ENCODE assay signal across 9 mouse cellular contexts in genomic region chr11:118269827-118270226, GRCm38 (mm10). TPM values are rescaled to one million over a fixed set of nuclear protein-coding genes. Genes with fewer than 3 reads are reported as not detected.
DNase-seq lines count a peak whose midpoint lies in the region; ATAC-seq and TF ChIP-seq lines count a peak whose summit lies in the region.
"Had no signal": no experiment of that assay in that cellular context is flagged by ENCODE, and none has a peak within 500 bp of the region (broad histone marks: within the 10 kb centered on the region; RNA-seq: fewer than 3 reads in every experiment).

No protein-coding gene starts in this region.

- no peaks in the 10 kb centered on the region for H3K27me3 ChIP-seq in kidney, embryonic 14.5 days (ENCODE audit: control insufficient read depth, insufficient read depth, low read length)
- no peaks in the 10 kb centered on the region for H3K27me3 ChIP-seq in ES-Bruce4 (ENCODE audit: control insufficient read depth, insufficient read depth, low read length, poor library complexity, severe bottlenecking)
- no peaks in the 10 kb centered on the region for H3K27me3 ChIP-seq in lung, postnatal 0 days (replicated peaks; ENCODE audit: insufficient read depth, low read length)
- H3K27me3 ChIP-seq: embryonic facial prominence, embryonic 12.5 days had no signal

- H3K27ac ChIP-seq in kidney, embryonic 14.5 days (ENCODE audit: low read depth, low read length) = no peak overlapping the region
- H3K27ac ChIP-seq in ES-Bruce4 (ENCODE audit: insufficient read depth, low read length) = no peak overlapping the region
- no peak overlapping the region for H3K27ac ChIP-seq in lung, postnatal 0 days (ENCODE audit: low read length)
- H3K27ac ChIP-seq: embryonic facial prominence, embryonic 12.5 days had no signal

- no peaks in the 10 kb centered on the region for H3K4me1 ChIP-seq in kidney, embryonic 14.5 days (ENCODE audit: control insufficient read depth, insufficient read depth, low read length)
- H3K4me1 ChIP-seq in ES-Bruce4 (ENCODE audit: control insufficient read depth, insufficient read depth, low read length) = no peaks in the 10 kb centered on the region
- no peaks in the 10 kb centered on the region for H3K4me1 ChIP-seq in lung, postnatal 0 days (ENCODE audit: insufficient read depth, low read depth, low read length)
- H3K4me1 ChIP-seq: embryonic facial prominence, embryonic 12.5 days had no signal

- no peak overlapping the region for H3K4me3 ChIP-seq in kidney, embryonic 14.5 days (ENCODE audit: low read length)
- no peak overlapping the region for H3K4me3 ChIP-seq in ES-Bruce4 (ENCODE audit: low read depth, low read length)
- H3K4me3 ChIP-seq in lung, postnatal 0 days (ENCODE audit: low read depth, low read length) = no peak overlapping the region
- H3K4me3 ChIP-seq: embryonic facial prominence, embryonic 12.5 days had no signal

- ATAC-seq in CD4-positive, CD25-positive, alpha-beta regulatory T cell, adult 4 months = no peak
- no peak for ATAC-seq in kidney, embryonic 14.5 days (ENCODE audit: low FRiP score, low TSS enrichment)
- no peak for ATAC-seq in lung, postnatal 0 days

- TF ChIP-seq POLR2A in ES-Bruce4 (IDR thresholded peaks at IDR 0.05; ENCODE audit: insufficient read depth, low read length) = no peak

- peaks cover 94% of the 10 kb centered on the region for H3K36me3 ChIP-seq in kidney, embryonic 14.5 days (ENCODE audit: control insufficient read depth, insufficient read depth, low read length)
- H3K36me3 ChIP-seq in ES-Bruce4 (ENCODE audit: control insufficient read depth, insufficient read depth, low read length, poor library complexity, severe bottlenecking) = peaks cover 67% of the 10 kb centered on the region
- H3K36me3 ChIP-seq in lung, postnatal 0 days (ENCODE audit: insufficient read depth, low read length) = peaks cover 74% of the 10 kb centered on the region; the same call in 1 of the 2 replicates

- WGBS in kidney, embryonic 14.5 days = 96% methylated on average over 3 of the region's 3 CpGs
- 95% methylated on average over 3 of the region's 3 CpGs for WGBS in lung, postnatal 0 days

- H3K9me3 ChIP-seq in kidney, embryonic 14.5 days (ENCODE audit: control insufficient read depth, low read length) = no peaks in the 10 kb centered on the region
- H3K9me3 ChIP-seq in ES-Bruce4 (replicated peaks; ENCODE audit: control insufficient read depth, insufficient read depth, low read length, poor library complexity, severe bottlenecking) = no peaks in the 10 kb centered on the region
- H3K9me3 ChIP-seq in lung, postnatal 0 days (ENCODE audit: low read length) = no peaks in the 10 kb centered on the region
- H3K9me3 ChIP-seq: embryonic facial prominence, embryonic 12.5 days had no signal

- no peak overlapping the region for H3K4me2 ChIP-seq in kidney, embryonic 14.5 days (replicated peaks; ENCODE audit: low read depth, low read length)
- no peak overlapping the region for H3K4me2 ChIP-seq in lung, postnatal 0 days (replicated peaks; ENCODE audit: low read depth, low read length)
- H3K4me2 ChIP-seq: embryonic facial prominence, embryonic 12.5 days had no signal

- TF ChIP-seq EP300 in ES-Bruce4 (IDR thresholded peaks at IDR 0.05; ENCODE audit: insufficient read depth, low read depth, low read length) = no peak
- no peak for TF ChIP-seq EP300 in lung, postnatal 0 days (IDR thresholded peaks at IDR 0.05)

- no peak overlapping the region for H3K9ac ChIP-seq in kidney, embryonic 14.5 days (ENCODE audit: low read depth, low read length)
- no peak overlapping the region for H3K9ac ChIP-seq in ES-Bruce4 (ENCODE audit: low read depth, poor library complexity, severe bottlenecking)
- H3K9ac ChIP-seq in lung, postnatal 0 days (replicated peaks; ENCODE audit: low read depth) = no peak overlapping the region
- H3K9ac ChIP-seq: embryonic facial prominence, embryonic 12.5 days had no signal

- peak; percentile 63 for DNase-seq in CD4-positive, CD25-positive, alpha-beta regulatory T cell, adult 2 months (ENCODE audit: low read depth, low spot score)
- peak; percentile 49 for DNase-seq in kidney, postnatal 10 days
- DNase-seq in lung, postnatal 0 days (ENCODE audit: low spot score) = no peak
- DNase-seq in adipocyte (ENCODE audit: low spot score) = no peak
- no peak for DNase-seq in layer of hippocampus, adult 18-20 months (ENCODE audit: low spot score in 2 of 2)

- peak; percentile 43 for TF ChIP-seq CTCF in ES-Bruce4 (IDR thresholded peaks at IDR 0.05; ENCODE audit: low read depth, low read length)
- TF ChIP-seq CTCF in lung, postnatal 0 days (IDR thresholded peaks at IDR 0.05) = peak; percentile 48

RNA-seq across cellular contexts. Expression of gene Usp36, which starts 20.2 kb away (rescaled TPM):
- polyA plus RNA-seq in CD4-positive, CD25-positive, alpha-beta regulatory T cell, adult 4 months (2017; shearing (Covaris generic)) = 10 to 100 TPM; 21.1 to 33.0 TPM
- polyA plus RNA-seq in kidney, embryonic 14.5 days (2014; fragmentation: Nextera tagmentation; extraction: Ambion mirVana) = 12.2 and 18.1 TPM in 2 replicates
- 26.1 and 26.8 TPM in 2 replicates for polyA plus RNA-seq in ES-Bruce4 (2011; ENCODE audit: insufficient read depth, insufficient read length, low read depth, missing spikeins)
- 10.5 and 11.8 TPM in 2 replicates for polyA plus RNA-seq in lung, postnatal 0 days (2015; fragmentation: Nextera tagmentation; extraction: Ambion mirVana)
- 10 to 100 TPM; 25.7 to 28.3 TPM for total RNA-seq in layer of hippocampus, adult 18-20 months (2021)

RNA-seq across cellular contexts. Expression of gene Cyth1, which starts 21.4 kb away (rescaled TPM):
- polyA plus RNA-seq in CD4-positive, CD25-positive, alpha-beta regulatory T cell, adult 4 months (2017; shearing (Covaris generic)) = 10 to 100 TPM; 34.7 to 59.5 TPM
- polyA plus RNA-seq in kidney, embryonic 14.5 days (2014; fragmentation: Nextera tagmentation; extraction: Ambion mirVana) = 11.4 and 12.4 TPM in 2 replicates
- polyA plus RNA-seq in ES-Bruce4 (2011; ENCODE audit: insufficient read depth, insufficient read length, low read depth, missing spikeins) = 1.8 and 6.1 TPM in 2 replicates
- 19.4 and 19.5 TPM in 2 replicates for polyA plus RNA-seq in lung, postnatal 0 days (2015; fragmentation: Nextera tagmentation; extraction: Ambion mirVana)
- total RNA-seq in layer of hippocampus, adult 18-20 months (2021) = 10 to 100 TPM; 88.0 to 91.7 TPM

Comparison
In these comparisons a context has a peak if more than half of its experiments do, and no peak if none do; other contexts are left out.
1. DNase-seq: peak in CD4-positive, CD25-positive, alpha-beta regulatory T cell, adult 2 months (single experiment) and kidney, postnatal 10 days (single experiment); none in lung, postnatal 0 days (single experiment), adipocyte (single experiment) and layer of hippocampus, adult 18-20 months (0 of 2).